10 mouse cellular contexts compared by ENCODE assay signal in the genomic region with DNA sequence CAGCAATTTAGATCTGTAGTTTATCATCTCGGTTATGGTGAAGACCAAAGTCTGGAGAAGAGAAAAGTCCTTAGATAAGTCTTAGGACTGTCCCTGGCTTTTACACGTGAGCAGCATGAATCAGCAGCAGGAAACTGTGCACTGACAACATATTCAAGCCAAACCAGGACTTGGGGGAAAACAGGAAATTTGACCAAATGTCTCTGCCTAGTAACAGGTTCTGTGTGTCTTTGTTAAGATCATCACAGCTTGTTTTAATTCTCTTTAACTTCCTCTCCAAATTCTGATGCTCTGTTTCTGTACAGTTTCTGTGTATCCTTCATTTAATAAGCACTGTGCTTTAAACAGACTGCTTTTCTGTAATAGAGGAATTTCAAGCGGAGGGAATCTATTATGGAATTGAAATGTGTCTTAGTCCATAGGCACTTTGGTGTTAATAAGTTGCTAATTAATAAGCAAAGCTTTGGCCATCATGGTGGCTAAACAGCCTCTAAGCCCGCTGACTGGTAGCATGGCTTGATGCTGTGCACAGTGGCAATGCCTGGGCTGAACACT.
DNase-seq lines count a peak whose midpoint lies in the region; ATAC-seq and TF ChIP-seq lines count a peak whose summit lies in the region.
"Had no signal": no experiment of that assay in that cellular context is flagged by ENCODE, and none has a peak within 500 bp of the region (broad histone marks: within the 10 kb centered on the region; RNA-seq: fewer than 3 reads in every experiment).

No protein-coding gene starts in this region.

- H3K36me3 ChIP-seq in heart, postnatal 0 days (replicated peaks; ENCODE audit: control insufficient read depth, insufficient read depth, low read length), result no peaks in the 10 kb centered on the region
- H3K36me3 ChIP-seq in liver, postnatal 0 days (replicated peaks; ENCODE audit: insufficient read depth, low read length), result no peaks in the 10 kb centered on the region

- H3K27ac ChIP-seq in heart, postnatal 0 days (ENCODE audit: low read depth), result peak overlapping the region; percentile 80
- H3K27ac ChIP-seq in liver, postnatal 0 days (ENCODE audit: low read depth), result peak overlapping the region; percentile 45

- no peak for TF ChIP-seq CTCF in heart, postnatal 0 days (IDR thresholded peaks at IDR 0.05; ENCODE audit: low read depth)
- no peak for TF ChIP-seq CTCF in liver, postnatal 0 days (IDR thresholded peaks at IDR 0.05; ENCODE audit: low read depth)

- H3K4me3 ChIP-seq in heart, postnatal 0 days (ENCODE audit: low read depth, low read length), result no peak overlapping the region
- H3K4me3 ChIP-seq in liver, postnatal 0 days (ENCODE audit: low read depth, low read length), result no peak overlapping the region
- H3K4me3 ChIP-seq: erythroblast, embryonic 14.5 days had no signal

- WGBS in heart, postnatal 0 days, result 61% methylated on average over 4 of the region's 4 CpGs
- 51% methylated on average over 4 of the region's 4 CpGs for WGBS in liver, postnatal 0 days (ENCODE audit: insufficient replicate concordance)

- H3K9ac ChIP-seq in heart, postnatal 0 days (replicated peaks; ENCODE audit: low read depth, low read length), result no peak overlapping the region
- H3K9ac ChIP-seq in liver, postnatal 0 days (replicated peaks), result no peak overlapping the region

- no peaks in the 10 kb centered on the region for H3K27me3 ChIP-seq in heart, postnatal 0 days (ENCODE audit: control insufficient read depth, insufficient read depth, low read length)
- H3K27me3 ChIP-seq in liver, postnatal 0 days (ENCODE audit: insufficient read depth, low read length), result no peaks in the 10 kb centered on the region
- H3K27me3 ChIP-seq: Patski had no signal

- intact Hi-C loops in gastrocnemius, postnatal 14 days (cut with DNase I; ENCODE audit: low total_unique reads), result no loop called here

- ATAC-seq in common myeloid progenitor, adult 5-6 weeks (replicated peaks; ENCODE audit: low read depth, poor library complexity, severe bottlenecking), result peak; percentile 39
- no peak for ATAC-seq in heart, postnatal 0 days (ENCODE audit: insufficient read depth, low read depth)
- no peak for ATAC-seq in liver, postnatal 0 days
- ATAC-seq in erythroid progenitor cell, adult 5-6 weeks (replicated peaks; ENCODE audit: low FRiP score, poor library complexity, severe bottlenecking), result no peak
- ATAC-seq: Patski had no signal

- no peaks in the 10 kb centered on the region for H3K9me3 ChIP-seq in heart, postnatal 0 days (replicated peaks; ENCODE audit: control insufficient read depth, low read length)
- no peaks in the 10 kb centered on the region for H3K9me3 ChIP-seq in liver, postnatal 0 days (ENCODE audit: low read length)

- peaks cover 34% of the 10 kb centered on the region for H3K4me1 ChIP-seq in heart, postnatal 0 days (ENCODE audit: control insufficient read depth, insufficient read depth)
- peaks cover 26% of the 10 kb centered on the region for H3K4me1 ChIP-seq in liver, postnatal 0 days (ENCODE audit: insufficient read depth)

- TF ChIP-seq EP300 in heart, postnatal 0 days (IDR thresholded peaks at IDR 0.05; ENCODE audit: low read depth), result no peak
- TF ChIP-seq EP300 in liver, postnatal 0 days (IDR thresholded peaks at IDR 0.05; ENCODE audit: low read depth), result no peak

- peak; percentile 21 to 47 for DNase-seq in kidney, adult 8-10 months
- no peak for DNase-seq in kidney, adult 18-20 months
- DNase-seq in heart, postnatal 0 days (ENCODE audit: low spot score), result peak; percentile 61
- DNase-seq in liver, postnatal 0 days, result no peak
- no peak for DNase-seq in gastrocnemius, postnatal 14 days
- no peak for DNase-seq in gastrocnemius, adult 18-20 months (ENCODE audit: low spot score)

- H3K4me2 ChIP-seq in heart, postnatal 0 days (ENCODE audit: low read depth, low read length), result no peak overlapping the region
- no peak overlapping the region for H3K4me2 ChIP-seq in liver, postnatal 0 days (ENCODE audit: low read depth, low read length)

Comparison
In these comparisons a context has a peak if more than half of its experiments do, and no peak if none do; other contexts are left out.
1. DNase-seq: peak in kidney, adult 8-10 months (2 of 2) and heart, postnatal 0 days (single experiment); none in kidney, adult 18-20 months (single experiment), liver, postnatal 0 days (single experiment), gastrocnemius, postnatal 14 days (single experiment) and gastrocnemius, adult 18-20 months (single experiment).